12 mouse cellular contexts compared by ENCODE assay signal in the genomic region with DNA sequence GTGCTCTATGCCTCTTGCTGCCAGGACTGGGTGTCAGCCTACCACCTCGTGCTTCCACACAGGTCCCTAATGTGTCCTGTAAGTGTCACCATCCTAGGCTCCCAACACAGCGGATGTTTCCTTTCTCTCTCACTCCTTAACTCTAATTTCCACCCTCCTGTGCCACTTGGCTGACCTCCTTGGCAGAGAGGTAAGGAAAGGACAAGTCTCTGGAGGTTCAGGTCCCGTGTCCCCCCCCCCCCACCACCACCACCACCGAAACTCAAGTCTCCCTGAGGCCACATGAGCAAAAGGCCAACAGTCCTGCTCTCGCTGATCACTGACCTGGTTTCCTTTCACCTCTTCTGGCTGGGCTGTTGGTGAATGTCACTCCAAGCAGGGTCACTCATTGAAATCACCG.
DNase-seq lines count a peak whose midpoint lies in the region; ATAC-seq lines count a peak whose summit lies in the region.
"Had no signal": no experiment of that assay in that cellular context is flagged by ENCODE, and none has a peak within 500 bp of the region (broad histone marks: within the 10 kb centered on the region; RNA-seq: fewer than 3 reads in every experiment).

No protein-coding gene starts in this region.

- no peak for ATAC-seq in heart, embryonic 13.5 days (ENCODE audit: extremely low read depth, insufficient number of reproducible peaks, low FRiP score, low TSS enrichment)
- no peak for ATAC-seq in embryonic facial prominence, embryonic 13.5 days (ENCODE audit: insufficient number of reproducible peaks, insufficient read depth, low FRiP score, low TSS enrichment, low read depth)
- no peak for ATAC-seq in midbrain, embryonic 11.5 days (ENCODE audit: low FRiP score)
- ATAC-seq in granulocyte monocyte progenitor cell, adult 5-6 weeks (replicated peaks; ENCODE audit: poor library complexity, severe bottlenecking) = no peak
- no peak for ATAC-seq in cerebellum, adult (ENCODE audit: insufficient number of reproducible peaks, low FRiP score, low TSS enrichment)
- ATAC-seq: activated CD4-positive, CD25-positive, alpha-beta regulatory T cell, adult 4 months; intestine, embryonic 15.5 days had no signal

- WGBS in heart, embryonic 13.5 days = 76% methylated on average over 6 of the region's 6 CpGs
- WGBS in embryonic facial prominence, embryonic 13.5 days = 81% methylated on average over 6 of the region's 6 CpGs
- 73% methylated on average over 6 of the region's 6 CpGs for WGBS in hindbrain, embryonic 10.5 days
- WGBS in midbrain, embryonic 11.5 days = 86% methylated on average over 5 of the region's 6 CpGs

- H3K9me3 ChIP-seq in heart, embryonic 13.5 days = 0 out of 2 replicates have a peak, but pooled peaks cover 4% of the 10 kb centered on the region
- H3K9me3 ChIP-seq in embryonic facial prominence, embryonic 13.5 days = no peaks in the 10 kb centered on the region
- H3K9me3 ChIP-seq in hindbrain, embryonic 10.5 days = peaks cover 5% of the 10 kb centered on the region
- peaks cover 2% of the 10 kb centered on the region; the same call in 1 of the 2 replicates for H3K9me3 ChIP-seq in midbrain, embryonic 11.5 days (ENCODE audit: control insufficient read depth, low read length)
- H3K9me3 ChIP-seq: intestine, embryonic 15.5 days had no signal

- H3K9ac ChIP-seq in heart, embryonic 13.5 days = no peak overlapping the region
- H3K9ac ChIP-seq in embryonic facial prominence, embryonic 13.5 days = no peak overlapping the region
- no peak overlapping the region for H3K9ac ChIP-seq in midbrain, embryonic 11.5 days (ENCODE audit: low read length)
- H3K9ac ChIP-seq: intestine, embryonic 15.5 days had no signal

- H3K27ac ChIP-seq in heart, embryonic 13.5 days (replicated peaks) = 0 out of 2 replicates have a peak overlapping the region, but pooled peaks have one; percentile 89
- H3K27ac ChIP-seq in embryonic facial prominence, embryonic 13.5 days = peak overlapping the region; percentile 97
- H3K27ac ChIP-seq in hindbrain, embryonic 10.5 days = peak overlapping the region; percentile 96
- peak overlapping the region; percentile 98 for H3K27ac ChIP-seq in midbrain, embryonic 11.5 days (ENCODE audit: low read depth, low read length)

- no peak overlapping the region for H3K4me2 ChIP-seq in heart, embryonic 13.5 days
- H3K4me2 ChIP-seq in embryonic facial prominence, embryonic 13.5 days = no peak overlapping the region
- H3K4me2 ChIP-seq in midbrain, embryonic 11.5 days = no peak overlapping the region
- H3K4me2 ChIP-seq: intestine, embryonic 15.5 days; liver, embryonic 11.5 days had no signal

- H3K4me3 ChIP-seq in heart, embryonic 13.5 days = no peak overlapping the region
- no peak overlapping the region for H3K4me3 ChIP-seq in embryonic facial prominence, embryonic 13.5 days
- H3K4me3 ChIP-seq in hindbrain, embryonic 10.5 days = no peak overlapping the region
- no peak overlapping the region for H3K4me3 ChIP-seq in midbrain, embryonic 11.5 days (ENCODE audit: low read depth, low read length)
- H3K4me3 ChIP-seq: intestine, embryonic 15.5 days; myocyte had no signal

- no peak for DNase-seq in heart, adult 18-20 months
- no peak for DNase-seq in hindbrain, embryonic 10.5 days (ENCODE audit: low spot score)
- DNase-seq in midbrain, embryonic 11.5 days (ENCODE audit: low spot score, missing footprints) = no peak
- DNase-seq in frontal cortex, adult 2 months (ENCODE audit: extremely low spot score in 1 of 2, low spot score in 1 of 2) = no peak

- H3K4me1 ChIP-seq in heart, embryonic 13.5 days = peaks cover 54% of the 10 kb centered on the region
- H3K4me1 ChIP-seq in embryonic facial prominence, embryonic 13.5 days = peaks cover 69% of the 10 kb centered on the region
- peaks cover 81% of the 10 kb centered on the region for H3K4me1 ChIP-seq in hindbrain, embryonic 10.5 days (replicated peaks)
- peaks cover 56% of the 10 kb centered on the region for H3K4me1 ChIP-seq in midbrain, embryonic 11.5 days (ENCODE audit: control insufficient read depth, insufficient read depth, low read length)

- H3K36me3 ChIP-seq in heart, embryonic 13.5 days = no peaks in the 10 kb centered on the region
- H3K36me3 ChIP-seq in embryonic facial prominence, embryonic 13.5 days = no peaks in the 10 kb centered on the region
- 0 out of 2 replicates have a peak, but pooled peaks cover 4% of the 10 kb centered on the region for H3K36me3 ChIP-seq in hindbrain, embryonic 10.5 days
- H3K36me3 ChIP-seq in midbrain, embryonic 11.5 days (ENCODE audit: control insufficient read depth, insufficient read depth, low read length) = no peaks in the 10 kb centered on the region
- H3K36me3 ChIP-seq: intestine, embryonic 15.5 days had no signal

- H3K27me3 ChIP-seq in heart, embryonic 13.5 days (replicated peaks) = no peaks in the 10 kb centered on the region
- no peaks in the 10 kb centered on the region for H3K27me3 ChIP-seq in embryonic facial prominence, embryonic 13.5 days
- no peaks in the 10 kb centered on the region for H3K27me3 ChIP-seq in hindbrain, embryonic 10.5 days (ENCODE audit: insufficient read depth, poor library complexity, severe bottlenecking)
- no peaks in the 10 kb centered on the region for H3K27me3 ChIP-seq in midbrain, embryonic 11.5 days (ENCODE audit: control insufficient read depth, insufficient read depth, low read length)
- H3K27me3 ChIP-seq: intestine, embryonic 15.5 days had no signal
